Mouse (Mus musculus) embryo, embryonic 11 days (tissue): ENCODE results near the gene Cyp2b13.
"Not testable (repeated sequence)": the region's sequence is repeated elsewhere in the genome, so short reads cannot be mapped to it uniquely, and the experiment has no call there.

Experiments used
- DNase-seq: peaks from one replicate; pipeline ENCODE4 v3.0.0-alpha.2; 2015

The Cyp2b13 gene

DNA sequence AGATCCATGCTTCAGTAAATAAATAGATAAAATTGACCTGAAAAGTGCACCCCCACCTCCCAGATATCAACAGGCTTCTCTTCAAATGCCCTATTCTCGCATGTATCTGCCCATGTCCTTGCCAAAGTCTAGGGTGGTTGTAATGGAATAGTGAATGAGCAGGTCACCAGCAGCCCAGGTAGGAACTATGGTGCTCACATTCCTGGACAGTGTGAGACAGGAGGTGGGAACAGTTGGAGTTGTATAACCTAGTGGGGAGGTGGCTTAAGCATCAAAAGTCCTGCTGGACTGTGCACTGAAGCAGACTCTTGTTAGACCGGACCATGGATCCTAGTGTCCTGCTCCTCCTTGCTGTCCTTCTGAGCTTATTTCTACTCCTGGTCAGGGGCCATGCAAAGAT lies at the start of gene Cyp2b13:
Gene Cyp2b13 (plus strand): TSS at position 301 of the 400 bp plus-strand sequence.
- DNase-seq = not testable (repeated sequence)

- not testable (repeated sequence) for DNase-seq
These were observed 41.4 kb upstream of the Cyp2b13 start for GRCm38 (mm10) chr7:26019814-26020332.

- not testable (repeated sequence) for DNase-seq
These were observed 6.2 kb upstream of the Cyp2b13 start for GRCm38 (mm10) chr7:26054885-26055630.

DNA sequence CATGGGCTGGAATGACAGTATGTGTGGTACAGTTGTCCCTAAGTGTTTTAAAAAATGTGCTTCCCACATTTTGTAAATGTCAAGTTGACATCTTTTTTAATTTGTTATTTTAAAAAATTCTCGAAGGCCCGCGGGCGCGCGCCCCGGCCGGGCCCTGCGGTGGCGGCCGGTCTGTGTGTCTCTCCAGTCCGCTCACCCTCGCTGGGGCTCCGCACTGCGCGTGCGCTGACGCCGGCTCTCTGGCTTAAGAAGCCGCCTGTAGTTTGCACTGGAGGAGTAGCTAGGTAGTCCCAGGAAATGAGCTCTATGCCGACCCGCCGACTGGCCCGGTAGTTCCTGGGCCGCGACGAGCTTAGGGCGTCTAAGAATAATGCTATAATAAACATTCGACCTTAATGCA lies 10.4 kb downstream of the Cyp2b13 start:
- DNase-seq = peak; percentile 0

- no peak for DNase-seq
These were observed 21.3 kb downstream of the Cyp2b13 start for GRCm38 (mm10) chr7:26082595-26082994.

DNA sequence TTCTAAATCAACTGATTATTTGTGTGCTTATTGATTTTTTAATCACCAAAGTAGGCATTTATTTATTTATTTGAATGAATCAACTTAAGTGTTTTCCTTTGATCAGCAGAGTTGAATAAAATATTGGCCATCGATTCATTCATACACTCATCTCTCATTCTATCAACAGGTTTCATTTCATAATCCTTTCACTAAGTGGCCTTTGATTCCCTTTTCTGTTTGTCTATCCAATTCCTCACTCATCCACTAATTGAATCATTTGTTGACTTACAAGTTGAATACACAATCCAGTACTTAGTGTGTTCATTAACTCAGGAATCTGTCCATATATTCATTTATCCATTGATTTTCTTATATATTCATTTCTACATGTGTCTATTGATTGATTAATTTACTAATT lies 26.1 kb downstream of the Cyp2b13 start:
- no peak for DNase-seq

DNA sequence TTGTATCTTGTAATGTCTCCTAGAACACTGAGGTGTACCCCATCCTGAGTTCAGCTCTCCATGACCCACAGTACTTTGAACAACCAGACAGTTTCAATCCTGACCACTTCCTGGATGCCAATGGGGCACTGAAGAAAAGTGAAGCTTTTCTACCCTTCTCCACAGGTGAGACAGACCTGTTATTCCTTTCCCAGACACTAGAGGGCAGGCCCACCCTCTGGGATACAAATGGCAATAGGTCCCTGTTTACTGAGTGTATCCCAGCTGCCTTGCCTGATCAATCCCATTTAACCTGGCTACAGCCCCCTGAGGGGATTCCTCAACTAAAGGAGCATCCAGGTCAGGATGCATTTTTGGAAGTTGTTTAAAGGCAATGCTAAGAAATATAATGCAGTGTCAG lies 27.3 kb downstream of the Cyp2b13 start:
- not testable (repeated sequence) for DNase-seq

- DNase-seq = not testable (repeated sequence)
These were observed 78.3 kb downstream of the Cyp2b13 start for GRCm38 (mm10) chr7:26139623-26140022.

DNA sequence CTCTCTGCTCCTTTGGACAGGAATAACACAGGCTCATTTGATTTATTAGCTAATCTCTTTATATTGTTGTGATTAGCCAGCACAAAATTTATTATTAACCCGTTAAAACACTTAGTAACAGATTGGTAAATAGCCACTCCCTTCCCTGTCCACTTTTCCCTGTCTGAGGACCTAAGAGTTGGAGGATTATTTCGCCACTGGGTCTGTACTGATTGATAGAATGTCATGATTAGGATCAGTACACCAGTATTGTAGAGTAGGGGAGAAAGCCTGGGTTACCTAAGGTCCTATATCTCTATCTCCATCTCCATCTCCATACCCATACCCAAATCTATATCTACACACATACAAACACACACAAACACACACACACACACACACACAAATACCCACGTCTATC lies 82.4 kb downstream of the Cyp2b13 start:
- not testable (repeated sequence) for DNase-seq
